Mouse (Mus musculus): Measurements from ENCODE around the gene Cxcl16. TPM values are rescaled to one million over a fixed set of nuclear protein-coding genes. Genes with fewer than 3 reads are reported as not detected.

The Cxcl16 gene
- total RNA-seq, 1 experiment from 2014 or later, result not detected

- ATAC-seq (ENCODE audit: extremely low read depth, insufficient number of reproducible peaks, low FRiP score, poor library complexity, severe bottlenecking), result no peak
These were observed 840 bp downstream of the Cxcl16 start, which contains the start of gene Zmynd15 for GRCm38 (mm10) chr11:70458688-70459600. Gene Zmynd15 (plus strand): TSS chr11:70459433.

GRCm38 (mm10) chr11:70453261-70454044 lies 6.3 kb downstream of the Cxcl16 start:
- ATAC-seq (ENCODE audit: extremely low read depth, insufficient number of reproducible peaks, low FRiP score, poor library complexity, severe bottlenecking), result peak; percentile 21; the same call in 1 of the 2 replicates

GRCm38 (mm10) chr11:70451797-70452498 lies 7.8 kb downstream of the Cxcl16 start, which contains the start of gene Med11:
Gene Med11 (plus strand): TSS chr11:70451919.
- ATAC-seq (ENCODE audit: extremely low read depth, insufficient number of reproducible peaks, low FRiP score, poor library complexity, severe bottlenecking), result peak; percentile 85

GRCm38 (mm10) chr11:70450926-70451325 lies 8.9 kb downstream of the Cxcl16 start:
- no peak for ATAC-seq (ENCODE audit: extremely low read depth, insufficient number of reproducible peaks, low FRiP score, poor library complexity, severe bottlenecking)

GRCm38 (mm10) chr11:70447373-70447772 lies 12.4 kb downstream of the Cxcl16 start:
- no peak for ATAC-seq (ENCODE audit: extremely low read depth, insufficient number of reproducible peaks, low FRiP score, poor library complexity, severe bottlenecking)

- peak; percentile 76 for ATAC-seq (ENCODE audit: extremely low read depth, insufficient number of reproducible peaks, low FRiP score, poor library complexity, severe bottlenecking)
These were observed 13.0 kb downstream of the Cxcl16 start for GRCm38 (mm10) chr11:70446756-70447155.

GRCm38 (mm10) chr11:70444667-70445066 lies 15.1 kb downstream of the Cxcl16 start:
- no peak for ATAC-seq (ENCODE audit: extremely low read depth, insufficient number of reproducible peaks, low FRiP score, poor library complexity, severe bottlenecking)

- no peak for ATAC-seq (ENCODE audit: extremely low read depth, insufficient number of reproducible peaks, low FRiP score, poor library complexity, severe bottlenecking)
These were observed 15.8 kb downstream of the Cxcl16 start for GRCm38 (mm10) chr11:70443964-70444363.

GRCm38 (mm10) chr11:70441882-70442281 lies 17.9 kb downstream of the Cxcl16 start:
- ATAC-seq (ENCODE audit: extremely low read depth, insufficient number of reproducible peaks, low FRiP score, poor library complexity, severe bottlenecking), result 0 out of 2 replicates have a peak, but pooled peaks have one; percentile 31

- no peak for ATAC-seq (ENCODE audit: extremely low read depth, insufficient number of reproducible peaks, low FRiP score, poor library complexity, severe bottlenecking)
These were observed 19.1 kb downstream of the Cxcl16 start for GRCm38 (mm10) chr11:70440637-70441036.

- ATAC-seq (ENCODE audit: extremely low read depth, insufficient number of reproducible peaks, low FRiP score, poor library complexity, severe bottlenecking), result no peak
These were observed 20.9 kb downstream of the Cxcl16 start for GRCm38 (mm10) chr11:70438728-70439374.

GRCm38 (mm10) chr11:70437426-70437825 lies 22.4 kb downstream of the Cxcl16 start:
- peak; percentile 31; the same call in 1 of the 2 replicates for ATAC-seq (ENCODE audit: extremely low read depth, insufficient number of reproducible peaks, low FRiP score, poor library complexity, severe bottlenecking)

GRCm38 (mm10) chr11:70435476-70435875 lies 24.3 kb downstream of the Cxcl16 start:
- ATAC-seq (ENCODE audit: extremely low read depth, insufficient number of reproducible peaks, low FRiP score, poor library complexity, severe bottlenecking), result no peak

- ATAC-seq (ENCODE audit: extremely low read depth, insufficient number of reproducible peaks, low FRiP score, poor library complexity, severe bottlenecking), result no peak
These were observed 25.8 kb downstream of the Cxcl16 start for GRCm38 (mm10) chr11:70433951-70434350.

- ATAC-seq (ENCODE audit: extremely low read depth, insufficient number of reproducible peaks, low FRiP score, poor library complexity, severe bottlenecking), result no peak
These were observed 26.2 kb downstream of the Cxcl16 start for GRCm38 (mm10) chr11:70433569-70433943.

GRCm38 (mm10) chr11:70432895-70433568 lies 26.8 kb downstream of the Cxcl16 start:
- ATAC-seq (ENCODE audit: extremely low read depth, insufficient number of reproducible peaks, low FRiP score, poor library complexity, severe bottlenecking), result peak; percentile 5; the same call in 1 of the 2 replicates

- ATAC-seq (ENCODE audit: extremely low read depth, insufficient number of reproducible peaks, low FRiP score, poor library complexity, severe bottlenecking), result peak; percentile 80
These were observed 27.5 kb downstream of the Cxcl16 start, which contains the start of gene Arrb2 for GRCm38 (mm10) chr11:70432048-70432894. Gene Arrb2 (plus strand): TSS chr11:70432635.

Measured in neutrophil, adult 5-6 weeks (primary cell).